Mouse (Mus musculus) neural tube, embryonic 14.5 days (tissue): ENCODE results near the gene Map3k7cl. TPM values are rescaled to one million over a fixed set of nuclear protein-coding genes. Genes with fewer than 3 reads are reported as not detected.

ENCODE experiments used
- ATAC-seq: fragments of 200-750 bp; cut with Nextera tagmentation; 2 replicates; pipeline ENCODE4 v1.8.0; 2017; ENCODE audit warnings: low read depth, mild to moderate bottlenecking, moderate TSS enrichment, moderate library complexity
- H3K27ac ChIP-seq: fragments of 300-500 bp; sonication (generic); 2 replicates; pipeline ENCODE4 v1.5.1; 2014; ENCODE audit warnings: low read depth, mild to moderate bottlenecking, control low read depth, low read length, moderate library complexity, mixed read lengths
- H3K27me3 ChIP-seq: fragments of 300-500 bp; sonication (generic); 2 replicates; pipeline ENCODE4 v1.6.1; 2014; ENCODE audit warnings: low read length; ENCODE audit not compliant: control insufficient read depth, insufficient read depth
- H3K36me3 ChIP-seq: fragments of 300-500 bp; sonication (generic); 2 replicates; pipeline ENCODE4 v1.6.1; 2014; ENCODE audit warnings: low read length, mixed read lengths; ENCODE audit not compliant: control insufficient read depth, insufficient read depth
- H3K4me1 ChIP-seq: fragments of 300-500 bp; sonication (generic); 2 replicates; pipeline ENCODE4 v1.6.1; 2014; ENCODE audit warnings: low read length; ENCODE audit not compliant: control insufficient read depth, insufficient read depth
- H3K4me2 ChIP-seq: fragments of 300-500 bp; sonication (generic); 2 replicates; pipeline ENCODE4 v1.6.1; 2014; ENCODE audit warnings: mild to moderate bottlenecking, low read depth, low read length, control low read depth
- H3K4me3 ChIP-seq: fragments of 300-500 bp; sonication (generic); 2 replicates; pipeline ENCODE4 v1.5.1; 2014; ENCODE audit warnings: low read depth, low read length, control low read depth, mixed read lengths
- H3K9ac ChIP-seq: fragments of 300-500 bp; sonication (generic); replicated peaks from 2 replicates; pipeline ENCODE4 v1.6.1; 2014; ENCODE audit warnings: low read depth, mild to moderate bottlenecking, control low read depth, low read length, mixed read lengths
- H3K9me3 ChIP-seq: fragments of 300-500 bp; sonication (generic); 2 replicates; pipeline ENCODE4 v1.6.1; 2016; ENCODE audit warnings: low read length; ENCODE audit not compliant: control insufficient read depth
- WGBS: fragments of 180-500 bp; shearing (Covaris S2); extraction: QIAGEN DNeasy Blood & Tissue Kit; methylation state at CpG from one replicate; pipeline ENCODE4 v1.1.7; 2014; 5-methylcytosine and 5-hydroxymethylcytosine counted together
- polyA plus RNA-seq: library from polyadenylated mRNA; unstranded; fragments of >200 nt; fragmentation: Nextera tagmentation; extraction: Ambion mirVana; gene quantifications from 2 replicates; pipeline ENCODE4 v1.2.1, GENCODE M21; 2014

Gene Map3k7cl
- polyA plus RNA-seq, 1 experiment from 2014 or later: not detected

DNA sequence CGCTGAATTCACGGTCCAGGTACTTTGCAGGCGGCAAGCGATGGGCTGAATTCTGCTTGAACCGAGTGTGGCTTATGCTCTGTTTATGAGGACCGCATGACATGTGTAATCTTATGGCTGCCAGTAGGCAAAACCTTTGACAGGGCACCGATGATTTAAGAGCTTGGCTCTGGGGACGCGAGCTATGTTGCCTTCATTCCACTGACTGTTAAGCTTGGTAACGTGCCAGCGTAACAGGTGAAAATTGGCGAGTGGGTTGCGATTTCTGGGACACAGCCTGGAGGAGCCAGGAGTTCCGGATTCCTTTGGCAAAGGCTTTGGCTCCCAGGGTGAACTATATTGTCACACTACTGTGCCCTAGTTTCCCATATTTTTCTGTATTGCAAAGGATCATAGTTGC lies 26.3 kb downstream of the Map3k7cl start:
- no peak overlapping the region for H3K27ac ChIP-seq
- H3K4me3 ChIP-seq: no peak overlapping the region
- H3K4me2 ChIP-seq: no peak overlapping the region
- H3K9me3 ChIP-seq: no peaks in the 10 kb centered on the region
- no peaks in the 10 kb centered on the region for H3K27me3 ChIP-seq
- ATAC-seq: peak; percentile 72; the same call in 1 of the 2 replicates
- H3K36me3 ChIP-seq: no peaks in the 10 kb centered on the region
- WGBS: 68% methylated on average over 14 of the region's 14 CpGs
- no peaks in the 10 kb centered on the region for H3K4me1 ChIP-seq
- H3K9ac ChIP-seq: no peak overlapping the region

DNA sequence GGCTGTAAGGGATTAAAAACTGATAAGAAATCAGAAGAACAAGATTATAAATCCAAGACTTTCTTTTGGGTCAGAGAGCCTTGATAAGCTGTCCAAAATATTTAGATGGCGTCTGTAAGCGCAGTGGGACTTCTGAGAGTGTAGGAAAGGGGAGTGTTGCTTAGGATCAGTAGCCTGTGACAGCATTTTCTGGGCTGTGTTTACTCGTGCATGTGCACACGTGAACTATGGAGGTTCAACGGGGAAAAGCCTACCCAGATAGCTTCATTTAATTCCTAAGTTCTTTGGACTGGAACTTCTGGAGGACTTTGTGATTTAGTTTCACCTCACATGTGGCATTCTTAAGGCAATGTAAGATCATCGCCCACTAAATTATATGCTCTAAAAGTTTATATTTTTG lies 29.6 kb downstream of the Map3k7cl start:
- WGBS: 91% methylated on average over 6 of the region's 6 CpGs
- Histone ChIP-seq H3K4me2 (no peak overlapping the region), H3K9me3 (no peaks in the 10 kb centered on the region), H3K27ac (no peak overlapping the region), H3K9ac (no peak overlapping the region), H3K4me1 (no peaks in the 10 kb centered on the region), H3K27me3 (no peaks in the 10 kb centered on the region), H3K36me3 (no peaks in the 10 kb centered on the region), H3K4me3 (no peak overlapping the region)
- no peak for ATAC-seq

DNA sequence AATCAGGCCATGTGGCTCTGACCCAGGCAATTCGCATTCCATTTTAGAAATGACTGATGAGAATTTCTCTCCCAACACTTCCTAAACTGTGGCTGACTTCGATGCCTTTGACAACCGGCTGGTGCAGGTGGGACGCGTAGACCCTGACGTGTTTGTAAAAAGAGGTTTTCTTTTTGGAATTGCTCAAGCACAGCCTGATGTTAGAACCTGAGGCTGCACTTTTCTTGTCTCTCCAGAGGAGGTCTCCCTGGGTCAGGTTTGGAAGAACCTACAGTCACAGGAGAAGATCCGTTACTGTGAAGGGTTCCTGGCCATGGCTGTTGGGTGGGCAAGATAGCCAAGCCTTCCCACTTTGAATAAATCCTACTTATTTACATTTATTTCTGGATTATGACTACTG lies 31.5 kb downstream of the Map3k7cl start:
- H3K27me3 ChIP-seq: no peaks in the 10 kb centered on the region
- WGBS: 89% methylated on average over 7 of the region's 7 CpGs
- no peak overlapping the region for H3K9ac ChIP-seq

GRCm38 (mm10) chr16:87585548-87586262 lies 32.6 kb downstream of the Map3k7cl start:
- H3K36me3 ChIP-seq: no peaks in the 10 kb centered on the region
- no peak overlapping the region for H3K9ac ChIP-seq
- WGBS: 89% methylated on average over 8 of the region's 8 CpGs
- no peak overlapping the region for H3K4me2 ChIP-seq
- no peaks in the 10 kb centered on the region for H3K27me3 ChIP-seq
- H3K4me1 ChIP-seq: no peaks in the 10 kb centered on the region
- H3K4me3 ChIP-seq: no peak overlapping the region
- ATAC-seq: no peak
- H3K27ac ChIP-seq: no peak overlapping the region
- H3K9me3 ChIP-seq: no peaks in the 10 kb centered on the region

More for the DNA sequence above, 31.5 kb downstream of the Map3k7cl start:
- Histone ChIP-seq H3K36me3 (no peaks in the 10 kb centered on the region), H3K4me3 (no peak overlapping the region), H3K9me3 (no peaks in the 10 kb centered on the region), H3K27ac (no peak overlapping the region), H3K4me2 (no peak overlapping the region), H3K4me1 (no peaks in the 10 kb centered on the region)
- no peak for ATAC-seq

- H3K4me3 ChIP-seq: no peak overlapping the region
- H3K9me3 ChIP-seq: no peaks in the 10 kb centered on the region
- no peaks in the 10 kb centered on the region for H3K4me1 ChIP-seq
- H3K27ac ChIP-seq: no peak overlapping the region
- no peaks in the 10 kb centered on the region for H3K36me3 ChIP-seq
- no peaks in the 10 kb centered on the region for H3K27me3 ChIP-seq
- no peak overlapping the region for H3K4me2 ChIP-seq
- H3K9ac ChIP-seq: no peak overlapping the region
- 66% methylated on average over 8 of the region's 8 CpGs for WGBS
- no peak for ATAC-seq
Observed at GRCm38 (mm10) chr16:87587843-87588242, 34.7 kb downstream of the Map3k7cl start.

DNA sequence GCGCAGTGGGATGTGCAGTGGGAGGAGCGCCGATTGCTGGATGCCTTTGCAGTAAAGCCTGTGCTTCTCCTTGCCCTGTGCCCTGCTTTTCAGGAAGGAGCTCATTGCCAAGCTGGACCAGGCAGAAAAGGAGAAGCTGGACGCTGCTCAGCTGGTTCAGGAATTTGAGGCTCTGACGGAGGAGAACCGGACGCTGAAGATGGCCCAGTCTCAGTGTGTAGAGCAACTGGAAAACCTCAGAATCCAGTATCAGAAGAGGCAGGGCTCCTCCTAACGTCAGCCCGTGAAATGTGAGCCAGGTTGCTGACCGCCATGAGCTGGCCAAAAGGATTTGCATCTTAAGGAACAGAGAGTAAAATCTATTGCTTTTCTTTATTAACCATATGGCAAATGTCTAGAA lies 41.0 kb downstream of the Map3k7cl start:
- no peak overlapping the region for H3K9ac ChIP-seq
- no peak for ATAC-seq
- H3K36me3 ChIP-seq: no peaks in the 10 kb centered on the region
- no peak overlapping the region for H3K4me3 ChIP-seq
- H3K27me3 ChIP-seq: no peaks in the 10 kb centered on the region
- no peaks in the 10 kb centered on the region for H3K9me3 ChIP-seq
- WGBS: 74% methylated on average over 10 of the region's 10 CpGs
- H3K27ac ChIP-seq: no peak overlapping the region
- H3K4me2 ChIP-seq: no peak overlapping the region
- H3K4me1 ChIP-seq: no peaks in the 10 kb centered on the region

- no peak for ATAC-seq
- no peak overlapping the region for H3K4me2 ChIP-seq
- no peaks in the 10 kb centered on the region for H3K36me3 ChIP-seq
- H3K9ac ChIP-seq: no peak overlapping the region
- WGBS: 85% methylated on average over 10 of the region's 12 CpGs
- no peaks in the 10 kb centered on the region for H3K27me3 ChIP-seq
- no peak overlapping the region for H3K27ac ChIP-seq
- no peak overlapping the region for H3K4me3 ChIP-seq
- no peaks in the 10 kb centered on the region for H3K4me1 ChIP-seq
- no peaks in the 10 kb centered on the region for H3K9me3 ChIP-seq
Observed at GRCm38 (mm10) chr16:87595149-87595548, 42.0 kb downstream of the Map3k7cl start.

GRCm38 (mm10) chr16:87602717-87603526 lies 49.8 kb downstream of the Map3k7cl start:
- WGBS: 73% methylated on average over 17 of the region's 17 CpGs
- no peaks in the 10 kb centered on the region for H3K36me3 ChIP-seq
- ATAC-seq: no peak
- H3K9ac ChIP-seq: no peak overlapping the region
- H3K4me1 ChIP-seq: no peaks in the 10 kb centered on the region
- H3K4me2 ChIP-seq: no peak overlapping the region
- no peaks in the 10 kb centered on the region for H3K27me3 ChIP-seq
- H3K4me3 ChIP-seq: no peak overlapping the region
- no peaks in the 10 kb centered on the region for H3K9me3 ChIP-seq
- H3K27ac ChIP-seq: no peak overlapping the region

- WGBS: 82% methylated on average over 9 of the region's 9 CpGs
- H3K9ac ChIP-seq: no peak overlapping the region
- no peaks in the 10 kb centered on the region for H3K4me1 ChIP-seq
- ATAC-seq: no peak
- H3K27me3 ChIP-seq: no peaks in the 10 kb centered on the region
- no peak overlapping the region for H3K27ac ChIP-seq
- no peak overlapping the region for H3K4me2 ChIP-seq
- no peak overlapping the region for H3K4me3 ChIP-seq
- no peaks in the 10 kb centered on the region for H3K9me3 ChIP-seq
- no peaks in the 10 kb centered on the region for H3K36me3 ChIP-seq
Observed at GRCm38 (mm10) chr16:87604002-87604401, 50.9 kb downstream of the Map3k7cl start.
